Mouse (Mus musculus) intestine, embryonic 15.5 days (tissue): ENCODE measurements at regions not wholly inside any gene's neighbourhood (a gene's known extent, or its start where the extent isn't known, plus 50 kb on each side); places are given as distances from the start of the nearest gene placed in this dataset.
"Not testable (repeated sequence)": the region's sequence is repeated elsewhere in the genome, so short reads cannot be mapped to it uniquely, and the experiment has no call there.

ENCODE experiments used
- ATAC-seq: fragments of 200-750 bp; cut with Nextera tagmentation; 2 replicates; pipeline ENCODE4 v1.8.0; 2017; ENCODE audit warnings: moderate TSS enrichment, moderate library complexity
- H3K27ac ChIP-seq: fragments of 300-500 bp; sonication (generic); 2 replicates; pipeline ENCODE4 v1.5.1; 2015; ENCODE audit warnings: mild to moderate bottlenecking, inconsistent platforms
- H3K27me3 ChIP-seq: fragments of 300-500 bp; sonication (generic); replicated peaks from 2 replicates; pipeline ENCODE4 v1.6.1; 2015; ENCODE audit warnings: inconsistent platforms
- H3K36me3 ChIP-seq: fragments of 300-500 bp; sonication (generic); 2 replicates; pipeline ENCODE4 v1.6.1; 2015; ENCODE audit warnings: inconsistent platforms
- H3K4me1 ChIP-seq: fragments of 300-500 bp; sonication (generic); replicated peaks from 2 replicates; pipeline ENCODE4 v1.6.1; 2015; ENCODE audit warnings: inconsistent platforms
- H3K4me2 ChIP-seq: fragments of 300-500 bp; sonication (generic); replicated peaks from 2 replicates; pipeline ENCODE4 v1.6.1; 2015; ENCODE audit warnings: mild to moderate bottlenecking, inconsistent platforms
- H3K4me3 ChIP-seq: fragments of 300-500 bp; sonication (generic); replicated peaks from 2 replicates; pipeline ENCODE4 v1.5.1; 2015; ENCODE audit warnings: inconsistent platforms
- H3K9ac ChIP-seq: fragments of 300-500 bp; sonication (generic); 2 replicates; pipeline ENCODE4 v1.6.1; 2015; ENCODE audit warnings: inconsistent platforms
- H3K9me3 ChIP-seq: fragments of 300-500 bp; sonication (generic); 2 replicates; pipeline ENCODE4 v1.6.1; 2016; ENCODE audit warnings: inconsistent platforms
- WGBS: fragments of 180-500 bp; shearing (Covaris S2); methylation state at CpG from one replicate; pipeline ENCODE4 v1.1.7; 2015; 5-methylcytosine and 5-hydroxymethylcytosine counted together

GRCm38 (mm10) chr13:45130516-45131249 lies 52.2 kb downstream of the Gm9817 start:
- H3K4me1 ChIP-seq = no peaks in the 10 kb centered on the region
- H3K9me3 ChIP-seq = no peaks in the 10 kb centered on the region
- no peak overlapping the region for H3K27ac ChIP-seq
- H3K4me2 ChIP-seq = no peak overlapping the region
- no peak overlapping the region for H3K4me3 ChIP-seq
- WGBS = 61% methylated on average over 4 of the region's 4 CpGs
- no peaks in the 10 kb centered on the region for H3K27me3 ChIP-seq
- no peaks in the 10 kb centered on the region for H3K36me3 ChIP-seq
- no peak overlapping the region for H3K9ac ChIP-seq
- peak; percentile 25; the same call in 1 of the 2 replicates for ATAC-seq

GRCm38 (mm10) chr13:45140616-45141015 lies 62.1 kb downstream of the Gm9817 start:
- Histone ChIP-seq H3K4me1 (no peaks in the 10 kb centered on the region), H3K4me3 (no peak overlapping the region), H3K27ac (no peak overlapping the region), H3K9me3 (no peaks in the 10 kb centered on the region), H3K36me3 (no peaks in the 10 kb centered on the region), H3K27me3 (no peaks in the 10 kb centered on the region), H3K4me2 (no peak overlapping the region), H3K9ac (no peak overlapping the region)
- ATAC-seq = no peak
- WGBS = 81% methylated on average over 2 of the region's 2 CpGs

- H3K27me3 ChIP-seq = no peaks in the 10 kb centered on the region
- no peaks in the 10 kb centered on the region for H3K4me1 ChIP-seq
- no peaks in the 10 kb centered on the region for H3K36me3 ChIP-seq
- ATAC-seq = no peak
- H3K9ac ChIP-seq = no peak overlapping the region
- 76% methylated on average over 6 of the region's 6 CpGs for WGBS
- no peak overlapping the region for H3K4me3 ChIP-seq
- no peak overlapping the region for H3K4me2 ChIP-seq
- H3K9me3 ChIP-seq = no peaks in the 10 kb centered on the region
- H3K27ac ChIP-seq = no peak overlapping the region
Observed at GRCm38 (mm10) chr13:45145129-45145528, 66.6 kb downstream of the Gm9817 start.

- no peak overlapping the region for H3K9ac ChIP-seq
- H3K27ac ChIP-seq = no peak overlapping the region
- H3K9me3 ChIP-seq = no peaks in the 10 kb centered on the region
- no peak overlapping the region for H3K4me2 ChIP-seq
- no peaks in the 10 kb centered on the region for H3K36me3 ChIP-seq
- H3K4me3 ChIP-seq = no peak overlapping the region
- no peaks in the 10 kb centered on the region for H3K4me1 ChIP-seq
- WGBS = 74% methylated on average over 3 of the region's 3 CpGs
- no peaks in the 10 kb centered on the region for H3K27me3 ChIP-seq
- no peak for ATAC-seq
Observed at GRCm38 (mm10) chr13:45156223-45156622, 77.7 kb downstream of the Gm9817 start.

- H3K27me3 ChIP-seq = no peaks in the 10 kb centered on the region
- 78% methylated on average over 2 of the region's 2 CpGs for WGBS
- H3K4me3 ChIP-seq = no peak overlapping the region
- H3K9ac ChIP-seq = no peak overlapping the region
- no peaks in the 10 kb centered on the region for H3K9me3 ChIP-seq
- H3K4me1 ChIP-seq = no peaks in the 10 kb centered on the region
- no peak for ATAC-seq
- no peaks in the 10 kb centered on the region for H3K36me3 ChIP-seq
- H3K4me2 ChIP-seq = no peak overlapping the region
- no peak overlapping the region for H3K27ac ChIP-seq
Observed at GRCm38 (mm10) chr13:45156982-45157381, 78.5 kb downstream of the Gm9817 start.

- no peak overlapping the region for H3K9ac ChIP-seq
- no peaks in the 10 kb centered on the region for H3K4me1 ChIP-seq
- H3K9me3 ChIP-seq = no peaks in the 10 kb centered on the region
- 93% methylated on average over 5 of the region's 5 CpGs for WGBS
- no peak for ATAC-seq
- no peak overlapping the region for H3K4me3 ChIP-seq
- H3K36me3 ChIP-seq = no peaks in the 10 kb centered on the region
- no peaks in the 10 kb centered on the region for H3K27me3 ChIP-seq
- no peak overlapping the region for H3K27ac ChIP-seq
- H3K4me2 ChIP-seq = no peak overlapping the region
Observed at GRCm38 (mm10) chr13:45160281-45160680, 81.8 kb downstream of the Gm9817 start.

DNA sequence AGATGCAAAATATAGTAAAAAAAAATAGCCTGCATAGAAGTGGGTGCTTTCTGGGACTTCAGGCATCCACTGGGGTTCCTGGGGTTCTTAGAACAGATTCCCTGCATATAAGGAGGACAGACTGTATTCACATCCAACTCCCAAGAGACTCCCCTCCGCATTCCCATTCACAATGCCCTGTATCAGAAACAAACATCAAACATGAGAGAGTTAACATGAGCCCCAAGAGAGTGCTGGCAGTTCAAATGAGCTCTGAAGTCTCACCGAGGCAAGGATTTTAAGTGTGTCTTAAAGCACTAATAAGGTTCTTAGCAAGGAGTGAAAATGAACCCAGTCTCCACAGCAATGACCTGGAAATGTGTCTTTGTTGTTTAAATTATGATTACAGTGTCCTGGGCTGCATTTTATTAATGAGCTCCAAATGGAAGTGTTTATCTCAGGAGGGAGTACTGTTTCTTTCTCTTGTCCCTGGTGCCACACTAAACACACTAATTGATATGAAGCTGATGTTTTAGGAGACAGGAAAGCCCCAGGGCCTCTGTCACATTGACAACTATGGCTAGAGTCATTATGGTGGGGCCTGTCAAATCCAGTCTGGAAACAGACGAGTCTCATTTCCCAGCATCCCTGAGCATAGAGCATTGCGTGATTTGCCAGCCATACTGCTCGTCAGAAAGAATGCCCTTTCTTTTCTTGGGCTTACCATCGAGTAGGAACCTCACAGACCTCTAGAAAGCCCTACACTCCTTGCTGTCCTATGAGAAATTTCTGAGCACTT lies 85.7 kb downstream of the Gm9817 start:
- 48% methylated on average over 6 of the region's 6 CpGs for WGBS
- H3K4me2 ChIP-seq = no peak overlapping the region
- no peaks in the 10 kb centered on the region for H3K36me3 ChIP-seq
- no peaks in the 10 kb centered on the region for H3K9me3 ChIP-seq
- no peak overlapping the region for H3K9ac ChIP-seq
- no peak overlapping the region for H3K4me3 ChIP-seq
- H3K4me1 ChIP-seq = no peaks in the 10 kb centered on the region
- ATAC-seq = no peak
- H3K27ac ChIP-seq = no peak overlapping the region
- H3K27me3 ChIP-seq = no peaks in the 10 kb centered on the region

GRCm38 (mm10) chr13:45165159-45165558 lies 86.7 kb downstream of the Gm9817 start:
- Histone ChIP-seq H3K4me2 (no peak overlapping the region), H3K9ac (no peak overlapping the region), H3K4me3 (no peak overlapping the region), H3K27me3 (no peaks in the 10 kb centered on the region), H3K4me1 (no peaks in the 10 kb centered on the region), H3K9me3 (no peaks in the 10 kb centered on the region), H3K36me3 (no peaks in the 10 kb centered on the region), H3K27ac (no peak overlapping the region)
- WGBS = 83% methylated on average over 3 of the region's 3 CpGs
- ATAC-seq = no peak

GRCm38 (mm10) chr13:45169716-45170115 lies 91.2 kb downstream of the Gm9817 start:
- Histone ChIP-seq H3K27me3 (no peaks in the 10 kb centered on the region), H3K27ac (no peak overlapping the region), H3K4me3 (no peak overlapping the region), H3K4me1 (no peaks in the 10 kb centered on the region), H3K36me3 (no peaks in the 10 kb centered on the region), H3K4me2 (no peak overlapping the region), H3K9me3 (no peaks in the 10 kb centered on the region), H3K9ac (no peak overlapping the region)
- no peak for ATAC-seq

DNA sequence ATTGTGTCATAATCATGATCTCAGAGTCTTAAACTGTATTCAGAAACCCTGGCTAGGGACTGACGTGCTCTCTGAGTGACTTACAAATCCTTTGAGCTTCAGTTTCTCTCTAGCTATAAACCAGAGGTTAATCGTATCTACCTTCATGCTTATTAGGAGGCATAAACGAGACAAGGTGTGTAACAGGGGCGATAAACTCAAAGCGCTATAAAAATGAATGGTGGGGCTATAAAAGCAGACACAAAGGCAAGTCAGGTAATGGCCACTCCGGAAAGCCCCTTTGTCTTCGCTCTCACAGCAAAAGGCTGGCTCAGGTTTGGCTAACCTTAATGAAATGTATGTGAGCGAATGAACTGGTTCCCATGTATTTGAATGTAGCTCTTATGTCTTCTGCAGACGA lies 94.6 kb downstream of the Gm9817 start:
- no peaks in the 10 kb centered on the region for H3K9me3 ChIP-seq
- no peaks in the 10 kb centered on the region for H3K4me1 ChIP-seq
- WGBS = 58% methylated on average over 9 of the region's 9 CpGs
- H3K36me3 ChIP-seq = no peaks in the 10 kb centered on the region
- peak; percentile 81 for ATAC-seq
- no peak overlapping the region for H3K9ac ChIP-seq
- H3K4me3 ChIP-seq = no peak overlapping the region
- H3K27me3 ChIP-seq = no peaks in the 10 kb centered on the region
- H3K4me2 ChIP-seq = no peak overlapping the region; the same call in 1 of the 2 replicates
- no peak overlapping the region for H3K27ac ChIP-seq

- not testable (repeated sequence) for H3K27ac ChIP-seq, H3K9ac ChIP-seq, H3K4me2 ChIP-seq, H3K36me3 ChIP-seq, H3K4me1 ChIP-seq, H3K4me3 ChIP-seq, H3K9me3 ChIP-seq, H3K27me3 ChIP-seq, ATAC-seq
- WGBS = 88% methylated on average over 3 of the region's 3 CpGs
Observed at GRCm38 (mm10) chr13:45175711-45176205, 97.3 kb downstream of the Gm9817 start.

DNA sequence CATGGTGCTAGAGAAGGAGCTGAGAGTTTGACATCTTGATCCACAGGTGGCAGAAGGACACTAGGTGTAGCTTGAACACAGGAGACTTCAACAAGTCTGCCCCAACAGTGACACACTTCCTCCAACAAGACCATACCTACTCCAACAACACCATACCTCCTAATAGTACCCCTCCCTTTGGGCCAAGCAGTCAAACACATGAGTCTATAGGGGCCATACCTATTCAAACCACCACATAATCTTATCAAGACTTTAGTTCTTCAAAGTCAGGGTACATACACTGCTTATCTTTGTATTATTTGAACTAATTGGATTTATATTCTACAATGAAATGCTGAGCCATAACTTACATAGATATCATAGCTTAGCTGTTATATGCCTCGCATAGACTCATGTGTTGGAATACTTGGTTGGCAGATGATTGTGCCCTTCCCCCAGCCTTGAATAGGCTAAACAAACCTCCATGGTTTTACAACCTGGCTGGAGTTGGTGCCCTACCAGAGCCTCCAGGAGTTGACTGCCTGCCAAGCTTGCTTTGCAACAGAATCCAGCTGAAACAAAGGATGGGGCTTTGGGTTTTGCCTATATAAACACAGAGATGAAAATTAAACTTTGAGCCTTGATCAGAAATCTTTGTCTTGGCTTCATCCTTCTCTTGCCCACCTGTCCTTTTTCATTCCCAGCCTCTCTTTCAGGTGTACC lies 103.2 kb downstream of the Gm9817 start:
- Histone ChIP-seq H3K27me3 (no peaks in the 10 kb centered on the region), H3K4me2 (no peak overlapping the region), H3K9ac (no peak overlapping the region), H3K27ac (no peak overlapping the region), H3K9me3 (no peaks in the 10 kb centered on the region), H3K36me3 (no peaks in the 10 kb centered on the region), H3K4me1 (no peaks in the 10 kb centered on the region), H3K4me3 (no peak overlapping the region)
- ATAC-seq = no peak
- WGBS = 76% methylated on average over 1 of the region's 1 CpGs
